Mouse (Mus musculus) lung, postnatal 10 days (tissue): ENCODE data around the gene Pfkp.

ENCODE experiments used
- DNase-seq: peaks from one replicate; pipeline ENCODE4 v3.0.0; 2021

The Pfkp gene

DNA sequence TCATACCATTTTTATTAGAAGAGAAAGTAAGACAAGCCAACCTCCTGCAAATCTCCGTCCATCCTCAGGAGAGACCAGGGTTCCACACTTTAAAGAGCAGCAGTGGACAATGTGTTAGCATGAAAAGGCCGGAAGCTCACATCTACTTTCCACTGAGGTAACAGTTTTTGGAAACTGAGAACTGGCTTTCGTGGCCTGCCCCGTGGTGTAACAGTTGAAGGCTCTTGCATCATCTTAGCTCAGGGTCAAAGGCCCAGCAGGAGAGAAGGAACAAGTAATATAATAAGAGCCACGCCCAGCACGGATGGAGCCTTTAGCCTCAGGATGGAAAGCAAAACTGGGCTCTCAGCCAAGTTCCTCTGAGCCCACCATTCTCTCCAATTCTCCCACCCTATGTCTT lies 12.1 kb downstream of the Pfkp start:
- DNase-seq: peak; percentile 19

DNA sequence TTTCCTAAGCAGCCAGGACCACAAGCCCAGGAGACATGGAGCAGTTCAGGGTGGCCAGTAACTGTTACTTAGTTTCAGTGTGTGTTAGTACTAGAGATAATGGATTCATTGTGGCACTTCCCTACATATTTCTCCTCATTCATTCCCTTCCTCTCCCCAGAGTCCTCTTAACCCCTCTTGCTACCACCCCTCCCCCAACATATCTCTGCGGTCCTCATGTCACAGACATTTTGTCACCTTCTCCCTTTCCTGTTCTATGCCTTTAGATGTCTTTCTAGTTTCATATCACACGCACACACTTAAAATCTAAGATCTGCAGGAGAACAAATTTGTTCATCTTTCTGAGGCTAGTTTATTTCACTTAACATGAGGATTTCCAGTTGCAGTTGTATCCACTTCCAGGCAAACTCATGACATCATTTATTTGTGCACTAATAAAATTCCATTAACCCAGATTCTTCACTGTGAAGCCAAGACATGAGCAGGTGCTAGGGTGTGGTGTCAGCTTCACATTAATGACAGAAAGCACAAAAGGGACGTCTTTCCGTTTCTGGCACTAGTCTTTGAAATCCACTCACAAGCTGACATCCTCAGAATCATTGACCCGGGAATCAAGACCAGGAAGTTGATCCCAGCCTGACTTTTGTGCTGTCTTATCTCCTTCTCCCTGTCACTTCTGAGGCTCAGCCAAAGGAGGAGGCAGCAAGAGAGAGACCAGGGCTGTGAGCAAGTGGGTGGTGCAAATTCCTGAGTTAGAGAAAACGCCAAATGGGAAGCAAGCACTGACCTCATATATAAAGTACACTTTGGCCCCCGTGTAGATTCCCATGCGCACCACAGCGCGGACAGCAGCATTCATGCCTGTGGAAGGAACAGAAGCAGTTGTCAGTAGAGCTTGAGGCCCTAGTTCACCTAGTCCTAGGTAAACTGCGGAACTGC lies 13.2 kb downstream of the Pfkp start:
- DNase-seq: peak; percentile 41

DNA sequence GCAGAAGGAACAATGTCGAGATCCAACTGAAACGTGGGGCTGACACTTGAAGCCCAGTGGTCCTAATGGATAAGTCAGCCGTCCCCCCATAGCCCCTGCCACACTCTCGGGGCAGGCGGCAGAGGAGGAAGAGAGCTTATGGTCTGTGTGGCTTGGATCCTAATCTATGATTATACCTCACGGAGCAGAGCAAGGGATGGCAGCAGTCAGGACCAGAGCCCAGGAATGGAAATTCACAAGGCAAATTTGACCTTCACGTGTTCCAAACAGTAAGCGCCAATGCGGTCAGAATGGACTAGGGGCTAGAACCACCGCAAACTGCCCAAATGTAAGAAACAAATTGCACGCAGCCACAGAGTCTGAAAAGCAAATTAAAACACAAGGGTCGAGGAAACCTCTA lies 14.5 kb downstream of the Pfkp start:
- DNase-seq: no peak

DNA sequence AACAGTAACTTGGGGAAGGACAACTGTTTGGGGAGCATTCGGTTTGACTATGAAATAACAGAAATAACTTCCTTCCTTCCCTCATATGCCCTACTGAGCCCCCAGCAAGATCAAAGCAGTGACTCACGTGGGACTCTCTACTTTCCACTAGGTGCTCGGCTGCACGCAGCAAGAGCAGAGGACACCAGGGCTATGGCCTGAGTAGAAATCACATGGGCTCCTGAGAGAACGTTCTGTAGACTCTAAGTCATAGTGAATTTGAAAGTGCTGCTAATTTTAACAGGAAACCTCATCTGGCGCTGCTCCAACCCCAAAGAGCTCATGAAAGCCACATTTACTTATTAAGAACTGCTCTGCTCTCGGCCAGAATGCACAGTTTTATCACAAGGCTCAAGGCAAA lies 15.1 kb downstream of the Pfkp start:
- peak; percentile 18 for DNase-seq

DNA sequence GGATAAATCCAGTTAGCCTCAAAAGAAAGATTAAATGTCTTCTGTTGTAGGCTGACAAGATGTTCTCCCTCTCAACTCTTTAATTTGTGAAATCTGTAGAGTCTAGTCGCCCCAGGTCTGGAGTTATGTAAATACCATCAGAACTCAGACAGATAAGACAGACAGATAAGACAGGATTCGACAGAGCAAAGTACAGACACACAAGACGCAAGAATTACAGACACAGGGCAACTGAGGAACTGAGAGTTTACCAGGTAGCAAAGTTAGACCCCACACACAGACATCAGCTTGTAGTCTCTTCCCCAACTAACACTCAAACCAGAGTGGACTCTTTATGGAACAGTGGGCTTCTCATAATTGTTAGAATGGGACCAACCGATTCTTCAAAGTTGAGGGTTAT lies 15.6 kb downstream of the Pfkp start:
- DNase-seq: no peak

DNA sequence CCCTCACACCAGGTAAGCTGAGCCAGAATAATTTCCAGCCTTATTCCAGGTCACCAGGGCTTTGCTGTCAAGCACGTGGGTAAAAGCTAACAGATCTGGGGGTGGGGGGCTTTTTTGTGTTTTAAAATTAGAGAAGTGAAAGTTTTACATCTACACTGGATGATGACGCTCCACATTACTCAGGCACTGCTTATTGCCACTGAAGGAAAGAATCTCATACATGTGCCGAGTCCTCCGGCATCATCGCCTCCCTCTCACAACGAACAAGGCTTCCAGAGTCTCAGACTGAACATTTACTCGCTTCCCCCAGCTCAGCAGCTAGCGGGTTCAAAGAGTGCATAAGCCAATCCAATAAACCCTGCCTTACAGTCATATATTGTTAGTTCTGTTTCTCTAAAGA lies 16.1 kb downstream of the Pfkp start:
- DNase-seq: no peak

DNA sequence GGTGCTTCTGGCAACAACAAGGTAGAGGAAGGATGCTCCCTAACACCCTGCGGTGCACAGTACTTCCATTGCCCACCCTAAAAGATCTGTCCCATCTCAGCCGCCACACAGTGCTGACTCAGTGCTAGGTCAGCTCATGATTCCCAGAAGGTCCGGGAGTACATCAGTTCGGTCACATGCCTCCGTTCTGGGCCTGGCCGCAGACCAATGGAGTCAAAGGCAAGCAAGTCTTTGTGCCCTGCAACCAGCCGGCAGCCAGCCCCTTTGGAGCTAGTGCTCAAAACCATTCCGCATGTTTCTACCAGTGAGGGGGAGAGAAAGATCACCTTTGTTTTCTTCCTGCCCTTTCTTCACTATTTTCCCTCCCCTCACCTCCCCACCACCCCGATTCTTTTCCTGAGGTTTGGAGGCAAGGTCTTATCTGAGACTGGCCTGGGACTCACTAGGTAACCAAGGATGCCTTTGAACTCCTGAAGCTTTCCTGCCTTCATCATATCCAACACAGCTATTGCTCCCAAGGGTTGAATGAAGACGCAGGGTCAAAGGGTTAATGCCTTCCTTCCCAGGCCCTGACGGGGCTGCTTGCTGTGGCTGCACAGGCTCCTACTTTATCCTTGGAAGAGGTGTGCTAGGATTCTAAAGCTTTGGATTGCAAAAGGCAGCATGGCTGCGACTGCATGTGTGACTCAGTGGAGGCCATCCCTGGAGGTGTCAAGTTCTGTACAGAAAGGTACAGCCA lies 16.6 kb downstream of the Pfkp start:
- no peak for DNase-seq

DNA sequence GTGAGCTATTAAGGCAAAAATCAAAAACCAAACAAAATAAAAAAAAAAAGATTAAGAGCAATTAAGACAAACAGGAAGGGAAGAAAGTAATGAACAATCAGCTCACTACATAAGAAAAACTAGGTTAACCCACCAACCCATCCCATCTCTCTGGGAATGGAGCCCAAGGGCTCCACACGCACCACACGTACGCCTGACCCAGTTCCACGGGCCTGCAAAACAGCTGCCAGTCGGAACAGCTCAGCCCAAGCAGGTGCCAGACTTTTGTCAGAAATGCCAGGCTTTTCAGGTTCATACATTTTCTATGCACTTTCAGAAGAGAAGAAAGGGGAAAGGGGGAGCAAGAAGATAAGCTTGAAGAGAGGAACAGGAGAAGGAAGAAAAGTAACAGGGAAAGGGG lies 17.9 kb downstream of the Pfkp start:
- no peak for DNase-seq

DNA sequence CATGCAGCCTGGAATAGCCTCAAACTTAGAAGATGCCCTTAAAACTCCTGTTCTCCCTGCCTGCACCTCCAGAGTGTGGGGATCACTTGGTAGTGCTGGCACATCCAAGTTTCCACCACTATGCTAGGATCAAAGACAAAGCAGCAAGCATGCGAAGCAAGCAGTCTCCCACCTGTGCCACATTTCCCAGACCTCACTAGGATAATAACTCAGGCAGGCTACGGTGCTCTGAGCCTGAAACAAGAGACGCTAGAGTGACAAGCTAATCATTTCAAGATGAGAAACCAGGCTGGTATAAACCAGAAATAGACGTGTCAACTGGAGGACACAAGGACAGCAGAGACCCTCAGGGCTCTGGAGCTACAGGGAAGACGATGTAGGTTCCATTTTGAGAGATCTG lies 18.6 kb downstream of the Pfkp start:
- no peak for DNase-seq

DNA sequence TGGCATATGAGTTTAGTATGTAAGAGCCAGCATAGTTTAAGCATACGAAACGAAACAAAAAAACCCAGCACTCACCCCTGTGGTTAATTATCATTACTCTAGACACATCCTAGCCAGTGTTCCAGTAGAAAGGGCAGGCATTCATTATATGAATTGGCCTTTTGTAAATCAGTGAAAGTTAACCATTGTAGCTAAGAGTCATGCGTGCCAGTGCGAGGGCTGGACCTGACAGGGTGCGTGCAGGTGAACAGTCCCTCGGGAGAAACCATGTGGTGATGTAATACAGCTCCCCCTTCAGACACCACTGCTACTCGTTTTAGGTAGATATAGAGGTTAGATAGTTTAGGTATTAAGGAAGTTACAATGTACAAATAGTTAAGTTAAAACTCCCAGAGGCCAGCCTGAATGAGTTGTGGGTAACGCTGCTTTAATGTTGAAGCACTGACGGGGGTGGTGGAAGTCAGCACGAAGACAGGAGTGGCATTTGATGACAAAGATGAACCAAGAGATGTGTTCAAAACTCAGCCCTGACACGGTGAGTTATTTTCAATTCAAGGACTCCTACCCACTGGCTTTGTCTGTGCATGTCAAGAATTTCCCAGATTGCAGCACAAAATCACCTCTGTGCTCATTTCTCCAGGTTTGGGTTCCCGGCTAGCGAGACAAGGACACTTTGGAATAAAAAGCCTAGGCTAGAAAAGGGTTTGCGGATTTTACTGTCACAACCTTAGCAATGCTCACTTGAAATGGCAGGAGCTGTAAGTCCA lies 19.4 kb downstream of the Pfkp start:
- no peak for DNase-seq

DNA sequence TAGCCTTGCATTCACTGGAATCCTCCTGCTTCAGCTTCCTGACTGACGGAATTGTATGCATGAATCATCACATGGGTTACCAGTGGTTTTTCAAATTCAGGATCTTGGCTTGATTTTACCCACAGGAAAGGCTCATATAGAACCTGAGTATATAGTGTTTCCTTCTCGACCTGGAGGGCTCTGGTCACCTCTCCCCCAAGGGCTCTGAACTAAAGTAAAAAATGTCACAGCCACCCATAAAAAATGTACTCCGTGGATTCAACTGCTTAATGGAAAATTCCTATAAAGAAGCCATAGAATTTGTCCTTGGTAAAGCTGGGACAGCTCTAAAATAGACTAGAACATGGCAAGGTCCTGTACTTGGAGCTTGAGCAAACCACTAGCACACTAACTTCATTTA lies 20.3 kb downstream of the Pfkp start:
- DNase-seq: no peak

DNA sequence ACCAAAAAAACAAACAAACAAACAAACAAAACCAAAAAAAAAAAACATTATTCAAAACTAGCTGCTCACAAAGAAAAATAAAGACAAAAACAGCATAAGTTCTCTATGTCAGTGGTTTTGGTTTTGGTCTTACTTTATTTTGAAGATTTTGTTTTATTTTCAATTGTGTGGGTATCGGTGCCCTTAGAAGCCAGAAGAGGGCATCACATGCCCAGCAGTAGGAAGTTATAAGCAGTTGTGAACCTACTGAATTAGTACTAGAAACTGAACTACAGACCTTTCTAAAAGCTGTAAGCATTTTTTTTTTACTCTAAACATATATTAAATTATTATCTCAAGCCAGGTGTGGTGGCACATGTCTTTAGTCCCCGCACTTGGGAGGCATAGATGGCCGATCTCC lies 21.2 kb downstream of the Pfkp start:
- no peak for DNase-seq

DNA sequence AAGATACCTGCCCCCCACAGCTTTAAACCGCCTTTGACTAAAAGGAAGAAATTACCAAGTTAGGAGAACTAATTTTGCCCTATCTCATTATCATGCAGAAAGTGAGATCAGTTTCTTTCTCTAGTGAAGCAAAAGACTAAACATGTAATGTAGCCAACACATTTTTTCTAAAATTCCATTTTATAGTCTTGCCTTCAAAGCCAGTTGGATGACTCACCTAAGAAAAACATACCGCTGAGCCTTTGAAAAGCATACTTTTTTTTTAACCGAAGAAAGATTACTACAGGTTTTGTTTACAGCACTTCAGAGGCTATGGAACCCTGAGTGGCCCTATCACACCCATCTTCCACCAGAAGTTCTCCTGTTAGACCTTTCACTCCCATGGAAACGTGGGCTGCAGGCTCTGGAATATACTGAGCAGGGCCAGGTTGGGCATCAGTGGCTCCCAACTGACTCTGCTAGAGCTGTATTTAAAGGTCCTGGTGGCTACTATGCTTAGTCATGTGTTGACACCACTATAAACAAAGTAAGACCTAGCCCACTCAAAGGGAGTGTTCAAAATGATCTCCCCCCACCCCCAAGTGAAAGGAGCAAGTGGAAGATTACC lies 22.0 kb downstream of the Pfkp start:
- DNase-seq: no peak

DNA sequence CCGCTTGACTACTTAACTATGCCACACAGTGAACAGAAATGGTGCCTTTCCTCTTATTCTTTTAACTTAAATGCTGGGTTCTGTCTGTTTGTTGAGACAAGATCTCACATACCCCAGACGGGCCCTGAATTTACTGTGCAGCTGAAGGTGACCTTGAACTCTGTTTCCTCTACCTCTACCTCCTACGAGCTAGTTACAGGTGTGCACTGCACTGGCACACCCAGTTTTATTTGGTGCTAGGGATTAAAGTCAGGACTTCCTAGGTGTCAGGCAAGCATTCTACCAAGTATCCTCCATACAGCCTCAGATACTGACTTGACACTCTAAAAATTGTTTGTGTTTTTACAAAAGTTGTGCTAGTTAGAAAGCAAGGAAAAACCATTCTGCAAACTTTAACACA lies 22.6 kb downstream of the Pfkp start:
- DNase-seq: no peak

DNA sequence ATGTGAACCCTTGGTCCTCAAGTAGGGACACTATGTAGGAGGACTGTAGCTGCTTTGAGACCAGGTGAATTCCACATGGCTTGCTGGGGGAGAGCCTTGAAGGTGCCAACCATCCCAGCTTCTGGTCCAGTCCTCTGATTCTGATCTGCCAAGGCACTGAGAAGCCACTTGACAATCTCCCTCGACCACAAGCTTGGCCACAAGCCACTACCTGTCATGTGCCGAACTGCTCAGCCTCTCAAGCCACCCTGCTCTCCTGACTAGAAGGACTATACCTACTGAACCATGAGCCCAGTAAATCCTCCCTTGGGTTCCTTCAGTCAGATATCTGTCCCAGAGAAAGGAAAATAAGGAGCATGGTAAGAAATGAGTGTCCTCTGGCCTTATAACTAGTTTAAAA lies 24.0 kb downstream of the Pfkp start:
- DNase-seq: no peak

DNA sequence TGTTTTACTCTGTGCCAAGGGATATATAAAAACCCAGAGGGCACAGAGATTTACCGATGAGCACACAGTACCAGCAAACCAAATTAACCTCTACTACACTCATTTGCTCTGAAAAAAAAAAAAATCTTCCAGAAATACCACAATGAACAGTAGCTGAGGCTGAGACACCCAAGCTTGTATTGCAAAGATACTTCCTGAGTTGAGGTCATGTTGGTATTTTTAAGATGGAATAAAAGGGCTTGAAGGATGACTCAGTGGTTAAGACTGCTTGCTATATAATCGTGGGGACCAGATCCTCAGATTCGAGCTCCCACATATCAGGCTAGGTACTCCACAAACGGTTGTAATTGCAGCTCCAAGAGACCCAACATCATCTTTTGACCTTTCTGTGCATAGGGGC lies 24.5 kb downstream of the Pfkp start:
- no peak for DNase-seq

DNA sequence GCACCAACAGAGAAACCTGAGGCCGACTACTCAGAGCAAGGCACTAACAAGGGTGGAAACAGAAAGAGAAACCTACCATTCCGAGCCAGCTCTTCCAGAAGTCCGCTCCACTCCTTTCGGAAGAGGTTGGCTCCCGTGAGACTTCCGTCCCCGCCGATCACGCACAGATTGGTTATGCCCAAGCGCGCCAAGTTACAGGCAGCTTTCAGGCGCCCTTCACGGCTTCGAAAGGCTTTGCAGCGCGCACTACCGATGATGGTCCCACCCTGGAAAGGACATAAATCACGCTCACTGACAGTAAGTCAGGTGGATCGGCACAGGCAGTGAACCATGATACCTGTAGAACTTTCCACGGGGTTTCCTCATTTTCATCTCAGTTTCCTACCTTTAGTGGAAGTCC lies 26.7 kb downstream of the Pfkp start:
- no peak for DNase-seq

DNA sequence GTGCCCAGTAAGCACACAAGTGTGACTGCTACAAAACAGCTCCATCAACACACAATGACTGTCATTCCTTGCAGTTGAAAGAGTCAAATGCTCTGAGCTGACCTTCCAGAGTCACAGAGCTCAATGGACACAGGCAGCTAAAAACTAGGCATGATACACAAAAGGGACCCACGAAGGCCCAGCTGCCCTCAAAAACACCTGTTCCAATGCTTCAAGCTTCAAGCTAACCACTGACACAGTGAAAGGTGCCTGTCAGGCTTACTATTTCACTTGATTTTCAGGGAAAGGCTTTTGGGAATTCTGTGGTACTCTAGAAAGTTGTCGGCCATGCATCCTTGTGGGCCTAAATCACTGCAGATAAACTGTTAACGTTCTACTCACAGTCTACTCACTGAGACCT lies 28.3 kb downstream of the Pfkp start:
- no peak for DNase-seq

DNA sequence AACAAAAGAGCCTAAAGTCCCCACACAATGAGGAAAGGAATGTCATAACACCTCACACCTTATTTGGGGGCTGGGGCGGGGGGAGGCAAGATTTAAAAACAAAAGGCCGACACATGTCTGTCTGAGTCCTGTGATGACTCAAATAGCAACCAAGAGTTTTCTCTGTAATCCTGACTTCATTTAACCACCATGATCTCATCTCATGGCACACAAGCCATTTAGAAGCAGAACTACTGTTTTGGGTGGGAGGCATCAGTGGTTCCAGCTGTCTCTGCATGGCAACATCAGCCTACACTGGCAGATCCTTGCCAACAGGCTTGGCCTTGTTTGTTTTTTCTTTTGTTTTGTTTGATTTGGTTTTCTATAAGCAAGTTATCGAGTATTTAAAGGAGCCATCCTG lies 29.9 kb downstream of the Pfkp start:
- DNase-seq: no peak

DNA sequence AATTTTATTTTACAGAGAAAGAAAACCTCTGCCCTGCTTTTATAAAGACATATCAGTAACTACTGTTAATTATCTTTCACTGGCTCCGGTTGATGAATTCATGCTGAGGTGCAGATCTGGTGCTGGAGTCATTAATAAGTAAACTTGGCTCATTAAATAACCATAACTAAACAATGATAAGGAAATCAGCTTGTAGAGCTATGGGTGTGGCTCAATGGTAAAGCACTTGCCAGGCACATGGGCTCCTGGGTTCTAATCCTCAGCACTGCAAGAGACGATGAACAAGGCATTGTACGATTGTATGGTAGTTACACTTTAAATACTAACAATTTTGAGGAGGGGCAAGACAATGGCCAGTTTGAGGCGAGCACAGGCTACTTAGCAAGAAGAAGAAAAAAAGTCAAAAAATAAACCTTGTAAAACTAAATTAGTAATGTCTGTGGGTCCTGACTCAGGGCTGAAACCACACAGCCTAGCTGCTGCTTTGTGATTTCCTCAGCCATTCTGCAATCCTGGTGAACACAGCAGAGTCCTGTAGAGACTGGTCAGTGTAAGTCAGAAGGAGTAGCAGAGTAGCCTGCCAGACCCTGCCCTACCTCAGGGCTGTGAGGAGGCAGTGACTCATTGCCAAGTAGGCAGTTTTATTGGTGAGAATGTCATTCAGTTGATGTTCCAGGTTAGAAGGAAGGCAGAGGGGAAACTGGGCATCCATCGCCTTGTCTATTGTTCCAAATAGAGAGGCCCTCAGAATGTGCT lies 34.7 kb downstream of the Pfkp start:
- DNase-seq: no peak

DNA sequence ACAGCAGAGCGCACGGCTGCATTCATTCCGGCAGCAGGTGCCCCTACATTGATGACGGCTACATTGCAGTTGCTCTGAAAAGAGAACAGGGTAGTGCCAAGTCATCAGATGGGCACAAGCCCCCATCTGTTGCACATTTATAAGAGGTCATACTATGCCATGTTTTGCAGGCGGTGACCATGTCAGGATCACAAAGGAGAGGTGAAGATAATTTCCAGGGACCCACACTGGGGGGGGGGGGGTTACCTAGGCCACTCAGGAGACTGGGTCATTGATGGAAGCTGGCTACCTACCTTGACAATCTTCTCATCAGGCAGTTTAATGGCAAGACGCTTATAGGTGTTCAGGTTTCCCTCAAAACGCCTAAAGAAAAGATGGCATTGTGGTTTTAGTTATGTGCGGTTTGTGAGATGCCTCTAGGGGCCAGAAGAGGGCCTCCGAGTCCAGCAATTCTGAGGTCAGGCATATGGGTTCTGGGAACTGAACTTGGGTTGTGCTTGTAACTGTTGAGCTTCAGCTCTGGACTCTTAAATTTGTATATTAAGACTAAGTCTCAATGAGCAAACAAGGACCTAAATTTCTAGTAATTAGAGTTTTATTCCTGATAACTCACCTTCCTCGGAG lies 45.7 kb downstream of the Pfkp start:
- no peak for DNase-seq

DNA sequence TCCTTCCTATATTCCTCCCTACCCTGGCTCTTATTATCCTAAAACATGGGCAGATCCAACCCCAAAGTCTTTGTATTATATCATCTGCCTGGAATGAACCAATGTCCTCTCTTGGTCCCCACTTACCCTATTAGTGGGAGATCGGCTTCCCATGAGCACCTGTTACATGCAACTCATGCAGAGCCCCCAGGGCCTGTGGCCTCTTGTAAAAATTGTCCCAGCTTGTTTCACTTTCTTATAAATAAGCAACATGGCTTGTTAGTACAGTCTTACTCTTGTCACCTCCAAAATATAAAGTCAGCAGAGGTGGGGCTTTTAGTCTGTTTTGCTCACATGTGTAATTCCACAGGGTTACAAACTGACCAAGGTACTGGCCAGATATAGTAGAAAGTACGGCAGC lies 46.9 kb downstream of the Pfkp start:
- DNase-seq: no peak
